Mouse (Mus musculus): ENCODE measurements around the gene Usp3. TPM values are rescaled to one million over a fixed set of nuclear protein-coding genes. Genes with fewer than 3 reads are reported as not detected.

Usp3 gene
- 89.3 and 97.0 TPM in 2 replicates for polyA plus RNA-seq (2012; rRNA removed)

- Histone ChIP-seq H3K4me3 (replicated peaks; ENCODE audit: insufficient read depth, low read depth, low read length) (peak within 1 kb of the TSS; percentile 73), H3K27me3 (ENCODE audit: control insufficient read depth, insufficient read depth, low read length) (no peaks in the 10 kb centered on the region), H3K4me1 (ENCODE audit: control insufficient read depth, insufficient read depth, low read length) (peaks cover under 1% of the 10 kb centered on the region; the same call in 1 of the 2 replicates), H3K27ac (ENCODE audit: insufficient read depth, low read length) (peak within 1 kb of the TSS; percentile 96)
- WGBS: under 1% methylated on average over 73 of the region's 73 CpGs
- TF ChIP-seq CTCF (IDR thresholded peaks at IDR 0.05; ENCODE audit: borderline replicate concordance, insufficient read depth, low read depth, low read length) (no peak), POLR2A (IDR thresholded peaks at IDR 0.05; ENCODE audit: borderline replicate concordance, insufficient read depth, low read length) (no peak; the same call in 1 of the 2 replicates)
- peak; percentile 95 to 98 for DNase-seq
These were observed at the start of gene Usp3 for GRCm38 (mm10) chr9:66592708-66593612. Usp3 (minus strand) TSS chr9:66593142.

GRCm38 (mm10) chr9:66640491-66640890, 47.5 kb upstream of the Usp3 start:
- 46% methylated on average over 7 of the region's 7 CpGs for WGBS
- no peak for DNase-seq

GRCm38 (mm10) chr9:66639626-66640025, 46.7 kb upstream of the Usp3 start:
- H3K27ac ChIP-seq (ENCODE audit: insufficient read depth, low read length): no peak overlapping the region
- WGBS: over 99% methylated on average over 2 of the region's 2 CpGs
- DNase-seq: no peak
- H3K4me3 ChIP-seq (replicated peaks; ENCODE audit: insufficient read depth, low read depth, low read length): no peak overlapping the region
- TF ChIP-seq POLR2A (IDR thresholded peaks at IDR 0.05; ENCODE audit: borderline replicate concordance, insufficient read depth, low read length) (no peak), CTCF (IDR thresholded peaks at IDR 0.05; ENCODE audit: borderline replicate concordance, insufficient read depth, low read depth, low read length) (no peak)
- no peaks in the 10 kb centered on the region for H3K4me1 ChIP-seq (ENCODE audit: control insufficient read depth, insufficient read depth, low read length)
- H3K27me3 ChIP-seq (ENCODE audit: control insufficient read depth, insufficient read depth, low read length): no peaks in the 10 kb centered on the region

More at GRCm38 (mm10) chr9:66640491-66640890, 47.5 kb upstream of the Usp3 start:
- TF ChIP-seq CTCF (IDR thresholded peaks at IDR 0.05; ENCODE audit: borderline replicate concordance, insufficient read depth, low read depth, low read length) (no peak), POLR2A (IDR thresholded peaks at IDR 0.05; ENCODE audit: borderline replicate concordance, insufficient read depth, low read length) (no peak)
- no peaks in the 10 kb centered on the region for H3K27me3 ChIP-seq (ENCODE audit: control insufficient read depth, insufficient read depth, low read length)
- H3K4me3 ChIP-seq (replicated peaks; ENCODE audit: insufficient read depth, low read depth, low read length): no peak overlapping the region
- H3K27ac ChIP-seq (ENCODE audit: insufficient read depth, low read length): no peak overlapping the region
- no peaks in the 10 kb centered on the region for H3K4me1 ChIP-seq (ENCODE audit: control insufficient read depth, insufficient read depth, low read length)

- 92% methylated on average over 1 of the region's 1 CpGs for WGBS
- Histone ChIP-seq H3K27me3 (ENCODE audit: control insufficient read depth, insufficient read depth, low read length) (no peaks in the 10 kb centered on the region), H3K27ac (ENCODE audit: insufficient read depth, low read length) (no peak overlapping the region), H3K4me3 (replicated peaks; ENCODE audit: insufficient read depth, low read depth, low read length) (no peak overlapping the region), H3K4me1 (ENCODE audit: control insufficient read depth, insufficient read depth, low read length) (no peaks in the 10 kb centered on the region)
- no peak for DNase-seq
- TF ChIP-seq CTCF (IDR thresholded peaks at IDR 0.05; ENCODE audit: borderline replicate concordance, insufficient read depth, low read depth, low read length) (no peak), POLR2A (IDR thresholded peaks at IDR 0.05; ENCODE audit: borderline replicate concordance, insufficient read depth, low read length) (no peak)
These were observed 39.5 kb upstream of the Usp3 start for GRCm38 (mm10) chr9:66632441-66632840.

- TF ChIP-seq CTCF (IDR thresholded peaks at IDR 0.05; ENCODE audit: borderline replicate concordance, insufficient read depth, low read depth, low read length) (no peak), POLR2A (IDR thresholded peaks at IDR 0.05; ENCODE audit: borderline replicate concordance, insufficient read depth, low read length) (no peak)
- no peak overlapping the region for H3K27ac ChIP-seq (ENCODE audit: insufficient read depth, low read length)
- WGBS: 48% methylated on average over 1 of the region's 1 CpGs
- H3K4me3 ChIP-seq (replicated peaks; ENCODE audit: insufficient read depth, low read depth, low read length): no peak overlapping the region
- H3K4me1 ChIP-seq (ENCODE audit: control insufficient read depth, insufficient read depth, low read length): no peaks in the 10 kb centered on the region; the same call in 1 of the 2 replicates
- DNase-seq: no peak
- no peaks in the 10 kb centered on the region for H3K27me3 ChIP-seq (ENCODE audit: control insufficient read depth, insufficient read depth, low read length)
These were observed 38.0 kb upstream of the Usp3 start for GRCm38 (mm10) chr9:66630931-66631330.

- WGBS: 76% methylated on average over 5 of the region's 5 CpGs
These were observed 33.7 kb upstream of the Usp3 start for GRCm38 (mm10) chr9:66626661-66627060.

GRCm38 (mm10) chr9:66625974-66626530, 33.1 kb upstream of the Usp3 start:
- DNase-seq: no peak
- no peaks in the 10 kb centered on the region; the same call in 1 of the 2 replicates for H3K4me1 ChIP-seq (ENCODE audit: control insufficient read depth, insufficient read depth, low read length)
- no peak overlapping the region for H3K4me3 ChIP-seq (replicated peaks; ENCODE audit: insufficient read depth, low read depth, low read length)
- no peaks in the 10 kb centered on the region for H3K27me3 ChIP-seq (ENCODE audit: control insufficient read depth, insufficient read depth, low read length)
- H3K27ac ChIP-seq (ENCODE audit: insufficient read depth, low read length): no peak overlapping the region
- TF ChIP-seq CTCF (IDR thresholded peaks at IDR 0.05; ENCODE audit: borderline replicate concordance, insufficient read depth, low read depth, low read length) (no peak), POLR2A (IDR thresholded peaks at IDR 0.05; ENCODE audit: borderline replicate concordance, insufficient read depth, low read length) (no peak)
- 89% methylated on average over 4 of the region's 4 CpGs for WGBS

More at GRCm38 (mm10) chr9:66626661-66627060, 33.7 kb upstream of the Usp3 start:
- H3K27me3 ChIP-seq (ENCODE audit: control insufficient read depth, insufficient read depth, low read length): no peaks in the 10 kb centered on the region
- H3K4me1 ChIP-seq (ENCODE audit: control insufficient read depth, insufficient read depth, low read length): no peaks in the 10 kb centered on the region; the same call in 1 of the 2 replicates
- no peak overlapping the region for H3K27ac ChIP-seq (ENCODE audit: insufficient read depth, low read length)
- no peak for TF ChIP-seq CTCF (IDR thresholded peaks at IDR 0.05; ENCODE audit: borderline replicate concordance, insufficient read depth, low read depth, low read length)
- no peak for TF ChIP-seq POLR2A (IDR thresholded peaks at IDR 0.05; ENCODE audit: borderline replicate concordance, insufficient read depth, low read length)
- no peak overlapping the region for H3K4me3 ChIP-seq (replicated peaks; ENCODE audit: insufficient read depth, low read depth, low read length)
- DNase-seq: no peak

All from cerebellum, adult 2 months (tissue).